33 mouse cellular contexts compared by ENCODE assay signal in the genomic region with DNA sequence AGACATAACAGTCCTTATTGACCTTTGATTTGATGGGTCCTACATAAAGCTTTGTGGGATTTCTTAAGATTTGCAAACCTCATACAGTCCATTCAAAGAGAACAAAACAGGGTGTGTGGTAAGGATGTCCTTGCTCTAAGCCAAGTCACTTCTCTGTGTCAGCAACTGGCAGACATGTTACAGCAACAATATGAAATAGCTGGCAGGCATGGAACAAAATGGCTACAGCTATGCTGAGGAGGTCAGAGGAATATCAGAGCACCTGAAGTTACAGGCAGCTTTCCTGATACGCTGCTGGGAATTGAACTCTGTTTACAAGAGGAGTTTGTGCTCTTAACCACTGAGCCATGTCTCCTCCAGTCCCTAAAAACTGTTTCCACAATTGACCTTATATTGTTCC. TPM values are rescaled to one million over a fixed set of nuclear protein-coding genes. Genes with fewer than 3 reads are reported as not detected.
"Had no signal": no experiment of that assay in that cellular context is flagged by ENCODE, and none has a peak within 500 bp of the region (broad histone marks: within the 10 kb centered on the region; RNA-seq: fewer than 3 reads in every experiment).

No protein-coding gene starts in this region.

- H3K9ac ChIP-seq: limb, embryonic 12.5 days; limb, embryonic 13.5 days; limb, embryonic 15.5 days; liver, embryonic 12.5 days; liver, embryonic 13.5 days; liver, embryonic 14.5 days; liver, embryonic 15.5 days; liver, postnatal 0 days; lung, embryonic 14.5 days; lung, embryonic 15.5 days; midbrain, embryonic 12.5 days; midbrain, embryonic 15.5 days; neural tube, embryonic 12.5 days had no signal

- H3K4me3 ChIP-seq: left cerebral cortex, adult 2 months; limb, embryonic 10.5 days; limb, embryonic 12.5 days; limb, embryonic 13.5 days; limb, embryonic 15.5 days; liver, embryonic 12.5 days; liver, embryonic 13.5 days; liver, embryonic 15.5 days; lung, embryonic 15.5 days; megakaryocyte, embryonic 14.5 days; midbrain, embryonic 10.5 days; midbrain, embryonic 12.5 days; midbrain, embryonic 15.5 days; myocyte; neural tube, embryonic 12.5 days had no signal

- DNase-seq: left cerebral cortex, postnatal 4 days; liver; liver, embryonic 13.5 days; liver, postnatal 0 days; lung, adult 18-20 months; lung, adult 2 months; lung, embryonic 14.5 days; lung, postnatal 10 days; lung, postnatal 14 days; lung, postnatal 36 days; lung, postnatal 4 days; midbrain, embryonic 14.5 days had no signal

- H3K27me3 ChIP-seq: limb, embryonic 12.5 days; limb, embryonic 13.5 days; limb, embryonic 15.5 days; liver, embryonic 12.5 days; liver, embryonic 13.5 days; liver, embryonic 15.5 days; lung, embryonic 15.5 days; megakaryocyte, embryonic 14.5 days; midbrain, embryonic 12.5 days; midbrain, embryonic 15.5 days; neural tube, embryonic 12.5 days had no signal

- H3K36me3 ChIP-seq: limb, embryonic 10.5 days; limb, embryonic 12.5 days; limb, embryonic 13.5 days; limb, embryonic 15.5 days; liver, embryonic 12.5 days; liver, embryonic 13.5 days; liver, embryonic 15.5 days; lung, embryonic 15.5 days; midbrain, embryonic 10.5 days; midbrain, embryonic 12.5 days; midbrain, embryonic 15.5 days; neural tube, embryonic 12.5 days had no signal

- H3K4me2 ChIP-seq: limb, embryonic 12.5 days; limb, embryonic 13.5 days; limb, embryonic 15.5 days; liver, embryonic 11.5 days; liver, embryonic 12.5 days; liver, embryonic 13.5 days; liver, embryonic 15.5 days; lung, embryonic 14.5 days; lung, embryonic 15.5 days; midbrain, embryonic 12.5 days; midbrain, embryonic 15.5 days; neural tube, embryonic 12.5 days had no signal

- H3K9me3 ChIP-seq: limb, embryonic 10.5 days; limb, embryonic 12.5 days; limb, embryonic 13.5 days; limb, embryonic 15.5 days; liver, embryonic 12.5 days; liver, embryonic 13.5 days; liver, embryonic 15.5 days; lung, embryonic 15.5 days; megakaryocyte, embryonic 14.5 days; midbrain, embryonic 10.5 days; midbrain, embryonic 12.5 days; midbrain, embryonic 15.5 days; neural tube, embryonic 12.5 days had no signal

- ATAC-seq: liver, embryonic 12.5 days; liver, postnatal 0 days; lung, postnatal 0 days; midbrain, embryonic 15.5 days; midbrain, embryonic 16.5 days had no signal

- H3K27ac ChIP-seq: left cerebral cortex, adult 2 months; limb, embryonic 10.5 days; limb, embryonic 12.5 days; limb, embryonic 13.5 days; limb, embryonic 15.5 days; liver, embryonic 12.5 days; liver, embryonic 13.5 days; liver, embryonic 14.5 days; liver, embryonic 15.5 days; lung, embryonic 15.5 days; macrophage; midbrain, embryonic 10.5 days; midbrain, embryonic 12.5 days; midbrain, embryonic 15.5 days; neural tube, embryonic 12.5 days had no signal

RNA-seq across cellular contexts. Expression of gene Zfp786, which starts 1.6 kb away (rescaled TPM):
- total RNA-seq: megakaryocyte, adult 5-6 weeks; monocyte, adult 5-6 weeks had no signal
